In the genomic region with DNA sequence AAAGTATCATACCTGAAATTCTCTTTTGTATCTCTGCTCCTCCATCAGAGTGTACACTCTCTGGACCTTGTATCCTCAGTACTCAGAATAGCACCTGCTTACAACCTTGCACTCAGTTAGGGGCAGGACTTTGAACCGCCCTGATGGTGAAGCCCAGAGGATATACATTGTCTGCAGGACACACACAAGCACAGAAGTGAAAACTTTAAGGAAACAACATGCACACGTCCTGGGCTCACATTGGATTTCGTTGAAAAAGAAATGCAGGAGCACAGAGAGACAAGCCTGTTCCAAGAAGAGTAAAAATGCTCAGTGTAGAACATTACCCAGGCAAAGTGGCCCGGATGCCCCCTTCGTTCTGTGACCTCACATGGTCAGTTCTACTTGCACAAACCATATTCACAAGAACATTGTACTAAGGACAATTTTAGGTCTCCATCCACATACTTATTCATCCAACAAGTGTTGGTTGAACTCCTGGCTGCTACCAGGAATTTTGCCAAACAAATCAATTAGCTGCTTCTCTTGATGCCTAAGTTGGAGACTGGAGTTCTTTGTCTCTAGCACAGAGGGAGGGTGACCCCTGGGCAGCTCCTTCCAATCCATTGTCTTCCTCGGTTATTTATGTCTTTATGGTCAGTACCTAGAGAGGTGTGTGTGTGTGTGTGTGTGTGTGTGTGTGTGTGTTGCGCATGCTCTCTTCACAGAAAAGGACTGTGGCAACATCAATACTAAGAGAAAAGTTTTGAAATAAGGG, we compare ENCODE assay signal across 10 mouse cellular contexts. TPM values are rescaled to one million over a fixed set of nuclear protein-coding genes. Genes with fewer than 3 reads are reported as not detected.
DNase-seq lines count a peak whose midpoint lies in the region; ATAC-seq and TF ChIP-seq lines count a peak whose summit lies in the region.
"Had no signal": no experiment of that assay in that cellular context is flagged by ENCODE, and none has a peak within 500 bp of the region (broad histone marks: within the 10 kb centered on the region; RNA-seq: fewer than 3 reads in every experiment).

No protein-coding gene starts in this region.

- no peaks in the 10 kb centered on the region for H3K9me3 ChIP-seq in liver, embryonic 11.5 days (ENCODE audit: control insufficient read depth, low read length)
- no peaks in the 10 kb centered on the region for H3K9me3 ChIP-seq in embryonic facial prominence, embryonic 14.5 days (ENCODE audit: control insufficient read depth, low read length)

- WGBS in liver, embryonic 11.5 days, result 47% methylated on average over 7 of the region's 7 CpGs
- WGBS in embryonic facial prominence, embryonic 14.5 days, result 47% methylated on average over 7 of the region's 7 CpGs

- peaks cover 3% of the 10 kb centered on the region; the same call in 1 of the 2 replicates for H3K36me3 ChIP-seq in liver, embryonic 11.5 days (ENCODE audit: control insufficient read depth, insufficient read depth, low read length)
- H3K36me3 ChIP-seq in embryonic facial prominence, embryonic 14.5 days (ENCODE audit: control insufficient read depth, insufficient read depth, low read length), result peaks cover 7% of the 10 kb centered on the region
- no peaks in the 10 kb centered on the region for H3K36me3 ChIP-seq in myocyte (ENCODE audit: control insufficient read depth, insufficient read depth)

- peak overlapping the region; percentile 76; the same call in 1 of the 2 replicates for H3K4me3 ChIP-seq in liver, embryonic 11.5 days (ENCODE audit: low read depth, low read length)
- H3K4me3 ChIP-seq in embryonic facial prominence, embryonic 14.5 days (ENCODE audit: low read depth, low read length), result no peak overlapping the region
- H3K4me3 ChIP-seq in myocyte, result peak overlapping the region; percentile 63

- H3K27me3 ChIP-seq in liver, embryonic 11.5 days (replicated peaks; ENCODE audit: control insufficient read depth, insufficient read depth, low read length), result no peaks in the 10 kb centered on the region
- H3K27me3 ChIP-seq in embryonic facial prominence, embryonic 14.5 days (replicated peaks; ENCODE audit: control insufficient read depth, insufficient read depth, low read length), result no peaks in the 10 kb centered on the region
- no peaks in the 10 kb centered on the region for H3K27me3 ChIP-seq in myocyte (ENCODE audit: control insufficient read depth, insufficient read depth, insufficient read length)

- no peak overlapping the region for H3ac ChIP-seq in myocyte (ENCODE audit: control insufficient read depth, insufficient read length)

- H3K4me2 ChIP-seq in liver, embryonic 11.5 days, result peak overlapping the region; percentile 87
- peak overlapping the region; percentile 86; the same call in 1 of the 2 replicates for H3K4me2 ChIP-seq in embryonic facial prominence, embryonic 14.5 days (ENCODE audit: low read depth, low read length)
- H3K4me2 ChIP-seq in myocyte (ENCODE audit: low read depth), result peak overlapping the region; percentile 79

- peak overlapping the region; percentile 81 for H3K9ac ChIP-seq in liver, embryonic 11.5 days (ENCODE audit: low read depth, low read length)
- H3K9ac ChIP-seq in embryonic facial prominence, embryonic 14.5 days (ENCODE audit: low read depth, low read length), result no peak overlapping the region

- DNase-seq in liver, embryonic 11.5 days (ENCODE audit: low spot score), result no peak
- DNase-seq in liver (no peak), ZHBTc4 (ENCODE audit: low read depth, low spot score) (peak; percentile 34)
- DNase-seq in embryonic facial prominence, embryonic 14.5 days (ENCODE audit: low spot score), result peak; percentile 33
- DNase-seq in ovary, adult 18-20 months (ENCODE audit: low spot score), result no peak
- DNase-seq in adrenal gland, adult 18-20 months (ENCODE audit: low spot score in 2 of 2), result no peak
- DNase-seq: adrenal gland, adult 8-10 months; thymus, postnatal 36 days had no signal

- H3K4me1 ChIP-seq in liver, embryonic 11.5 days (replicated peaks; ENCODE audit: control insufficient read depth, insufficient read depth, low read length), result peaks cover 14% of the 10 kb centered on the region
- peaks cover 12% of the 10 kb centered on the region for H3K4me1 ChIP-seq in embryonic facial prominence, embryonic 14.5 days (ENCODE audit: control insufficient read depth, insufficient read depth, low read length)

- TF ChIP-seq POLR2A in myocyte (IDR thresholded peaks at IDR 0.05; ENCODE audit: insufficient read length, low read depth), result no peak

- ATAC-seq in liver, embryonic 11.5 days (replicated peaks; ENCODE audit: low FRiP score), result no peak
- ATAC-seq in embryonic facial prominence, embryonic 14.5 days (ENCODE audit: low read depth), result no peak

- peaks cover 20% of the 10 kb centered on the region for H3K79me2 ChIP-seq in myocyte (ENCODE audit: control insufficient read depth, insufficient read depth)

- peak overlapping the region; percentile 98 for H3K27ac ChIP-seq in liver, embryonic 11.5 days (ENCODE audit: low read depth, low read length)
- no peak overlapping the region for H3K27ac ChIP-seq in embryonic facial prominence, embryonic 14.5 days (replicated peaks; ENCODE audit: low read depth, low read length)
- H3K27ac ChIP-seq: layer of hippocampus, adult 2 months had no signal

TF ChIP-seq in myocyte, 11 proteins besides CTCF, POLR2A, EP300 and RAD21:
- TF ChIP-seq TCF12 (IDR thresholded peaks at IDR 0.05; ENCODE audit: insufficient read depth, poor library complexity, severe bottlenecking) (no peak), MYOG (IDR thresholded peaks at IDR 0.05; ENCODE audit: control insufficient read depth in 1 of 3, insufficient read depth in 1 of 3, insufficient read length in 2 of 3, low read depth in 2 of 3) (no peak), E2F4 (IDR thresholded peaks at IDR 0.05; ENCODE audit: insufficient read depth) (no peak), MAX (IDR thresholded peaks at IDR 0.05; ENCODE audit: low read depth) (no peak), SRF (IDR thresholded peaks at IDR 0.05; ENCODE audit: control insufficient read depth, insufficient read length, low read depth) (no peak), MYOD1 (IDR thresholded peaks at IDR 0.05; ENCODE audit: control insufficient read depth in 1 of 3, insufficient read length in 2 of 3, low read depth in 2 of 3) (no peak), CEBPB (IDR thresholded peaks at IDR 0.05; ENCODE audit: insufficient read depth, poor library complexity, severe bottlenecking) (no peak), REST (IDR thresholded peaks at IDR 0.05; ENCODE audit: insufficient read depth, insufficient read length) (no peak), USF1 (IDR thresholded peaks at IDR 0.05; ENCODE audit: low read depth) (no peak), POLR2AphosphoS2 (IDR thresholded peaks at IDR 0.05; ENCODE audit: insufficient read length, low read depth) (no peak), TCF3 (IDR thresholded peaks at IDR 0.05; ENCODE audit: insufficient read length, low read depth) (no peak)
TF ChIP-seq in myocyte: peak in this region for 0.

RNA-seq across cellular contexts. Expression of a gene that starts 1.2 kb away (rescaled TPM):
- polyA plus RNA-seq in liver, embryonic 11.5 days (2014; fragmentation: Nextera tagmentation; extraction: Ambion mirVana), result 156 and 165 TPM in 2 replicates
- polyA plus RNA-seq in embryonic facial prominence, embryonic 14.5 days (2014; fragmentation: Nextera tagmentation; extraction: Ambion mirVana), result 81.5 and 99.4 TPM in 2 replicates
- polyA plus RNA-seq in myocyte (2012; fragmentation: generic; extraction: Trizol), result 5.1 TPM
- total RNA-seq in adrenal gland, adult 18-20 months (2021), result 1 to 10 TPM; 2.0 to 2.8 TPM

Comparison
In these comparisons a context has a peak if more than half of its experiments do, and no peak if none do; other contexts are left out.
1. DNase-seq: peak in ZHBTc4 (single experiment) and embryonic facial prominence, embryonic 14.5 days (single experiment); none in liver, embryonic 11.5 days (single experiment), liver (single experiment), ovary, adult 18-20 months (single experiment) and adrenal gland, adult 18-20 months (0 of 2).
2. RNA of a gene that starts 1.2 kb away (polyA plus RNA-seq): 156 to 165 TPM in liver, embryonic 11.5 days and 81.5 to 99.4 TPM in embryonic facial prominence, embryonic 14.5 days; 5.1 TPM in myocyte (single experiment); every median in the first group is over 10 times any median in the second.
3. Peak in every context shown above with its lines, with median percentiles within 50 percentile points of each other: H3K4me2 ChIP-seq.